Mouse (Mus musculus): Measurements from ENCODE around the gene Zbed5.
A peak's percentile ranks its signal among the peaks of the same experiment; 100 is the strongest.

DNA sequence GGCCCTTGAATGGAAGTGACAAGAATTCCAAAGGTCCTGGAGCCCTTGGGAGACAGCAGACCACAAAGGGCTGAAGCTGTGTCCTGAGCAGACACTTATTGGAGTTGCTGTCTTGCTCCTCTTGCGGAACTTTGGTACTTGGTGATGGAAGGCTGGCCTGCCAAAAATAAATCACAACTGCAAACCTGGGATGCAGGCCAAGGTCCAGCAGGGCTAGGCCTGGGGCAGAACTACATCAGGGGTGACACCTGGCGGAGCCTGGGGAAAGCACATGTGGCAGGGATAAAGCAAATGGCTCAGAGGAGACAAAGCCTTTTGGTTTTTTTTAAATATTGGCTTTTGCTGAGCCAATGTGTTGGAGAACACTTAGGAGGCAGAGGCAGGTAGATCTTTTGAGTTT lies 16.6 kb upstream of the Zbed5 start:
- no peak for TF ChIP-seq POLR2A (IDR thresholded peaks at IDR 0.05; ENCODE audit: extremely low read depth, insufficient read depth, low read length)
- TF ChIP-seq CTCF (IDR thresholded peaks at IDR 0.05; ENCODE audit: extremely low read depth, insufficient read depth, low read length) = peak; percentile 32; the same call in 1 of the 2 replicates

All from cortical plate, adult 2 months (tissue).